Comparison of ENCODE assay signal across 8 mouse cellular contexts in the genomic region with DNA sequence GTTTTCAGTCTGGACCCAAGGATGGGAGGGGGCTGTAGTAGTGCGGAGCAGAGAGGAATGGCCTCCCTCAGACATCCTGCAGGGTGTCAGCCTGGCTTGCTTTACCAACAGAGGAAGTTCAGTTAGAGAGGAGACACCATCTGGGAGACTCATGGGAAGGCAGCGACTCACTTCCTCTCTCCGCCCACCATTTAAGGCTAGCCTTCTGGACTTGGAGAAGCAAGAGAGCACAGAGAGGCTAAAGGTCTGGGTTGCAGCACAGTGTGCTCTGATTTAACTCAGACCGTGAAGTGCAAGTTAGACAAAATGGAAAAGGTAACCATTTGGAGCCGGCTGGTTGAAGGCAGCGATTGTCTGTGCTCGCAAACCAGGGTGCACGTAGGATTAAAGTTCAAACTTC. TPM values are rescaled to one million over a fixed set of nuclear protein-coding genes. Genes with fewer than 3 reads are reported as not detected.
A peak's percentile ranks its signal among the peaks of the same experiment; 100 is the strongest.
DNase-seq lines count a peak whose midpoint lies in the region; ATAC-seq and TF ChIP-seq lines count a peak whose summit lies in the region.

No protein-coding gene starts in this region.

- no peak for TF ChIP-seq CTCF in lung, embryonic 14.5 days (IDR thresholded peaks at IDR 0.05; ENCODE audit: low read depth)

- H3K4me2 ChIP-seq in lung, embryonic 14.5 days = 0 out of 2 replicates have a peak overlapping the region, but pooled peaks have one; percentile 6
- no peak overlapping the region for H3K4me2 ChIP-seq in hindbrain, embryonic 13.5 days

- 70% methylated on average over 8 of the region's 8 CpGs for WGBS in lung, embryonic 14.5 days
- 83% methylated on average over 8 of the region's 8 CpGs for WGBS in hindbrain, embryonic 13.5 days

- no peaks in the 10 kb centered on the region for H3K27me3 ChIP-seq in lung, embryonic 14.5 days (ENCODE audit: insufficient read depth, low read length)
- peaks cover 13% of the 10 kb centered on the region for H3K27me3 ChIP-seq in hindbrain, embryonic 13.5 days

- H3K9ac ChIP-seq in lung, embryonic 14.5 days = no peak overlapping the region
- H3K9ac ChIP-seq in hindbrain, embryonic 13.5 days = no peak overlapping the region

- peak; percentile 58 for DNase-seq in lung, embryonic 14.5 days
- DNase-seq in lung, postnatal 14 days = no peak
- DNase-seq in heart, adult 8-10 months (ENCODE audit: low spot score) = peak; percentile 67
- DNase-seq in kidney, postnatal 25 days = peak; percentile 64 to 80
- no peak for DNase-seq in left cerebral cortex, postnatal 36 days (ENCODE audit: low spot score in 2 of 2)
- DNase-seq in cerebellum, postnatal 14 days = no peak

- intact Hi-C loops in left cerebral cortex, postnatal 36 days (cut with DNase I) = no loop called here

- ATAC-seq in lung, embryonic 14.5 days (ENCODE audit: insufficient read depth) = no peak
- peak; percentile 43 for ATAC-seq in megakaryocyte progenitor cell, adult 5-6 weeks (replicated peaks; ENCODE audit: poor library complexity)
- no peak for ATAC-seq in hindbrain, embryonic 13.5 days (ENCODE audit: low FRiP score)

- H3K9me3 ChIP-seq in lung, embryonic 14.5 days (ENCODE audit: low read depth, low read length) = no peaks in the 10 kb centered on the region
- no peaks in the 10 kb centered on the region for H3K9me3 ChIP-seq in hindbrain, embryonic 13.5 days

- H3K4me3 ChIP-seq in lung, embryonic 14.5 days (ENCODE audit: low read depth, low read length) = no peak overlapping the region
- H3K4me3 ChIP-seq in hindbrain, embryonic 13.5 days = no peak overlapping the region

- H3K27ac ChIP-seq in lung, embryonic 14.5 days (ENCODE audit: low read depth) = peak overlapping the region; percentile 52; the same call in 1 of the 2 replicates
- H3K27ac ChIP-seq in hindbrain, embryonic 13.5 days = no peak overlapping the region

- peaks cover 37% of the 10 kb centered on the region for H3K4me1 ChIP-seq in lung, embryonic 14.5 days (ENCODE audit: insufficient read depth)
- peaks cover 55% of the 10 kb centered on the region for H3K4me1 ChIP-seq in hindbrain, embryonic 13.5 days (replicated peaks)

- no peaks in the 10 kb centered on the region for H3K36me3 ChIP-seq in lung, embryonic 14.5 days (ENCODE audit: insufficient read depth)
- no peaks in the 10 kb centered on the region for H3K36me3 ChIP-seq in hindbrain, embryonic 13.5 days

RNA-seq across cellular contexts. Expression of a gene that starts 5.3 kb away (rescaled TPM):
- 22.9 and 25.3 TPM in 2 replicates for polyA plus RNA-seq in lung, embryonic 14.5 days (2014; fragmentation: Nextera tagmentation; extraction: Ambion mirVana)
- total RNA-seq in heart, adult 8-10 months (2022) = 100 to 1,000 TPM; 152 to 199 (median 170) TPM
- 16.3 and 20.5 TPM in 2 replicates for total RNA-seq in megakaryocyte progenitor cell, adult 5-6 weeks (2015)
- total RNA-seq in megakaryocyte progenitor cell, adult 5-6 weeks (2017) = 13.6 and 15.3 TPM in 2 replicates
- total RNA-seq in left cerebral cortex, postnatal 36 days (2021) = 10 to 100 TPM; 46.6 to 55.4 TPM
- 31.6 and 35.1 TPM in 2 replicates for polyA plus RNA-seq in hindbrain, embryonic 13.5 days (2015; fragmentation: Nextera tagmentation; extraction: Ambion mirVana)

Comparison
In these comparisons a context has a peak if more than half of its experiments do, and no peak if none do; other contexts are left out.
1. DNase-seq: peak in lung, embryonic 14.5 days (single experiment), heart, adult 8-10 months (single experiment) and kidney, postnatal 25 days (2 of 2); none in lung, postnatal 14 days (single experiment), left cerebral cortex, postnatal 36 days (0 of 2) and cerebellum, postnatal 14 days (0 of 2).